Mouse (Mus musculus): Measurements from ENCODE around the gene Klhl15. TPM values are rescaled to one million over a fixed set of nuclear protein-coding genes. Genes with fewer than 3 reads are reported as not detected.

Gene Klhl15
- total and polyA plus RNA-seq, 3 experiments, result 9.6 to 15.5 TPM; not detected in 1

DNA sequence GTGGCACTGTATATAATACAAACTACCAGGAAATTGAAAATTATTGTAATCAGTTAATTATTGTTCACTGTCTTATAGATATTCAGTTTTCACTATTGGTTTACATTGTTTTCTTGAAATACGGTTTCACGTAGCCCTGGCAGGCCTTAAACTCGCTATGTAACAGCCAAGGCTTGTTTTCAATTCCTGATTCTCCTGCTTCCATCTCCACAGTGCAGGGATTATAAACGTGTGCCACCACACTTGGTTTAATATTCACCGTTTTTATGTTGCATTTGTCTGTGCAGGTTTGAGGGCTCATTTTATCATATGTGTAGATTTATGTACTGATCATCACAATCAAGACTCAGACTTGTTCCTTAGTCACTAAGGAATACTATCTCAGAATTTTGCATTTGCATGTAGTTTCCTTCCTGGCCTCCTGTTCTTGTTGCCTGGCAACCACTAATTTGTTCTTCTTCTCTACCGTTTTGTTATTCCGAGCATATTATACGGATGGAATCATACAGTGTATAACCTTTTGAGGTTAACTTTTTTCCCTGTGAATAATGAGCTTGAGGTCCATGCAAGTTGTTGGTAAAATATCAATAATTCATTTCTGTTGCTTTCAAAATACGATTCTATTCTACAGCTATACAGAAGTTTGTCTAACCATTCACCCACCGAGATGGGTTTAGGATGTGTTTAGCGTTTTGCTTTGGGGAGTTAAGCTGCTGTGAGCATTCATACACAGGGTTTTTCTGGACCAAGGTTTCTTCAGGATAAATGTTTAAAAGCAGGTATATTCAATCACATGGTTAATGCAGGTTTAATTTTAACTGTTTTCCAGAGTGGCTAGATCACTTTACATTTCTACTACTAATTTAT lies 86.9 kb downstream of the Klhl15 start:
- no peak overlapping the region for H3K9ac ChIP-seq (ENCODE audit: control insufficient read depth, low read depth, low read length, poor library complexity, severe bottlenecking)
- no peaks in the 10 kb centered on the region; a peak in 2 of 4 replicates for H3K27me3 ChIP-seq (ENCODE audit: control insufficient read depth in 1 of 2, insufficient read depth in 2 of 2, low read length in 2 of 2)
- H3K79me2 ChIP-seq (ENCODE audit: control insufficient read depth, insufficient read depth, low read length, poor library complexity), result no peaks in the 10 kb centered on the region
- no peak for DNase-seq (ENCODE audit: low read depth, low spot score)
- no peak overlapping the region for H3K4me3 ChIP-seq (ENCODE audit: control insufficient read depth in 1 of 2, insufficient read depth in 1 of 2, low read depth in 2 of 2, low read length in 2 of 2)
- no peaks in the 10 kb centered on the region for H3K36me3 ChIP-seq (ENCODE audit: control insufficient read depth in 1 of 2, insufficient read depth in 2 of 2, low read length in 2 of 2)
- no peak overlapping the region for H3K27ac ChIP-seq (ENCODE audit: control insufficient read depth, low read depth, low read length)
- no peaks in the 10 kb centered on the region for H3K9me3 ChIP-seq (replicated peaks; ENCODE audit: insufficient read depth, low read length)
- no peaks in the 10 kb centered on the region for H3K4me1 ChIP-seq (ENCODE audit: control insufficient read depth in 1 of 2, insufficient read depth in 2 of 2, low read length in 2 of 2)
- no peak for TF ChIP-seq TCF12 (IDR thresholded peaks at IDR 0.05; ENCODE audit: low read depth, low read length)
- no peak for TF ChIP-seq NELFE (IDR thresholded peaks at IDR 0.05; ENCODE audit: low read depth, low read length)
- TF ChIP-seq CTCF (IDR thresholded peaks at IDR 0.05 in 2 of 3, conservative IDR thresholded peaks at IDR 0.05 in 1 of 3; ENCODE audit: control insufficient read depth in 1 of 3, insufficient read depth in 1 of 3, low read depth in 2 of 3, low read length in 3 of 3, poor library complexity in 1 of 3, severe bottlenecking in 1 of 3), result no peak
- TF ChIP-seq MAZ (IDR thresholded peaks at IDR 0.05; ENCODE audit: low read depth, low read length), result no peak
- TF ChIP-seq RCOR1 (IDR thresholded peaks at IDR 0.05; ENCODE audit: low read depth, low read length), result no peak
- TF ChIP-seq KAT2A (conservative IDR thresholded peaks at IDR 0.05; ENCODE audit: low read depth, low read length), result no peak
- TF ChIP-seq POLR2AphosphoS5 (IDR thresholded peaks at IDR 0.05; ENCODE audit: borderline replicate concordance, low read depth, low read length), result no peak
- TF ChIP-seq RAD21 (IDR thresholded peaks at IDR 0.05; ENCODE audit: low read depth, low read length), result no peak
- no peak for TF ChIP-seq USF1 (IDR thresholded peaks at IDR 0.05; ENCODE audit: low read depth, low read length)
- no peak for TF ChIP-seq UBTF (IDR thresholded peaks at IDR 0.05; ENCODE audit: borderline replicate concordance, insufficient read depth, low read depth, low read length)
- no peak for TF ChIP-seq ETS1 (IDR thresholded peaks at IDR 0.05; ENCODE audit: low read depth, low read length)
- no peak for TF ChIP-seq ZMIZ1 (IDR thresholded peaks at IDR 0.05; ENCODE audit: low read depth, low read length)
- no peak for TF ChIP-seq MAX (IDR thresholded peaks at IDR 0.05; ENCODE audit: low read length)
- TF ChIP-seq USF2 (IDR thresholded peaks at IDR 0.05; ENCODE audit: borderline replicate concordance in 1 of 2, insufficient read depth in 1 of 2, low read depth in 1 of 2, low read length in 2 of 2), result no peak
- TF ChIP-seq MXI1 (IDR thresholded peaks at IDR 0.05; ENCODE audit: low read depth, low read length), result no peak
- TF ChIP-seq GATA1 (IDR thresholded peaks at IDR 0.05; ENCODE audit: low read depth, low read length), result no peak

Other genes with a start within 250 kb of the Klhl15 start
- gene Zfx, start 110.9 kb upstream of the Klhl15 start, total RNA-seq (2012; rRNA removed), result 16.0 and 16.5 TPM in 2 replicates
- 10 to 100 TPM in 1 of 2 experiments, 1 to 10 TPM in 1; 10.0 to 21.4 TPM for gene Zfx, start 110.9 kb upstream of the Klhl15 start, polyA plus RNA-seq (2012; ENCODE audit: insufficient read depth in 1 of 2, insufficient read length in 2 of 2, low read depth in 1 of 2, low replicate concordance in 2 of 2, missing spikeins in 1 of 2)
- 183 and 197 TPM in 2 replicates for gene Eif2s3x, start 21.7 kb upstream of the Klhl15 start, total RNA-seq (2012; rRNA removed)
- 100 to 1,000 TPM; 226 to 551 TPM for gene Eif2s3x, start 21.7 kb upstream of the Klhl15 start, polyA plus RNA-seq (2012; ENCODE audit: insufficient read depth in 1 of 2, insufficient read length in 2 of 2, low read depth in 1 of 2, low replicate concordance in 2 of 2, missing spikeins in 1 of 2)
- not detected in 2 replicates for gene Fam90a1b, start 132.2 kb downstream of the Klhl15 start, total RNA-seq (2012; rRNA removed)
- gene Fam90a1b, start 132.2 kb downstream of the Klhl15 start, polyA plus RNA-seq (2012; ENCODE audit: insufficient read depth in 1 of 2, insufficient read length in 2 of 2, low read depth in 1 of 2, low replicate concordance in 2 of 2, missing spikeins in 1 of 2), result not detected
- gene Apoo, start 132.5 kb downstream of the Klhl15 start, total RNA-seq (2012; rRNA removed), result 28.1 and 28.3 TPM in 2 replicates
- gene Apoo, start 132.5 kb downstream of the Klhl15 start, polyA plus RNA-seq (2012; ENCODE audit: insufficient read depth in 1 of 2, insufficient read length in 2 of 2, low read depth in 1 of 2, low replicate concordance in 2 of 2, missing spikeins in 1 of 2), result 10 to 100 TPM in 1 of 2 experiments, not detected in 1; 25.0 TPM

All from MEL (cell line).